Mouse (Mus musculus): ENCODE data around the gene Hoxc4. TPM values are rescaled to one million over a fixed set of nuclear protein-coding genes. Genes with fewer than 3 reads are reported as not detected.

The Hoxc4 gene
- 0.72 and 2.6 TPM in 2 replicates for polyA plus RNA-seq (2012; ENCODE audit: low replicate concordance)

DNA sequence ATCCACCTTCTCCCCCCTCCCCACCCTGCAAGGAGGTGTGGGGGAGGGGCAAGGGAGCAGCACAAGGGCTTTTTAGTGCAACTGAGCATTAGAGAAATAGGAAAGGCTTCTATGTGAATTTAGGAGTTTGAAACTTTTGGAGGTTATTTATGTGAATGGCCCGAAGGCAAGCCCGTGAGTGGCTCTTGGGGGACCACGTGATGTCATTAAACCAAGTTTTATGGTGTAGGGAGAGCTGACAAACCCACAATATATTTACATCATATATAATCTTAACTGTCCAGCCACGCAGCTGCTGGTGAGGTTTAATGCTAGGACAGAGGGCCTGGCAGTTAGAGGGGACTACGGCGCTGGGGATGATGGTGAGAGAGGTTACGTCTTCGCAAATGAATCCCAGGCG is at the start of gene Hoxc4:
Gene Hoxc4, plus strand, starts transcription at position 299 of the 400 bp plus-strand sequence.

DNA sequence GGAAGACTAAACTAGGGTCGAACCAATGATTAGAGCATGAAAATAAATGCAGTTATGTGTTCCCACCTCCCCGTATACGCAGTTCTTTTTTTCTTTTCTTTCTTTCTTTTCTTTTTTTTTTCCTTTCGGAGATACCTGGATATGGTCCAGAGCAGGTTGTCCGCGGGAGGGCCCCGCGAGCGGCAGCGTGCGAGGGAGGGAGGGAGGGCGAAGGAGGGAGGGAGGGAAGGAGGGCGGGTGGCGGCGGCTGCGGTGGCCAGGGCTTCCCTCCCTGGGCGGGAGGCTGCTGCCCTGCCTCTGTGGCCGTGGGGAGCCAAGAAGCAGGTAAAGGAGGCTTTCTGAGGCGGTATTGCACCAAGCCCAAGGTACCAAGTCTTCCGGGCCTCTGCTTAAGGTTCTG is 42.6 kb upstream of the Hoxc4 start, which contains the start of gene Hoxc9:
Gene Hoxc9, plus strand, starts transcription at position 269 of the 400 bp plus-strand sequence.

DNA sequence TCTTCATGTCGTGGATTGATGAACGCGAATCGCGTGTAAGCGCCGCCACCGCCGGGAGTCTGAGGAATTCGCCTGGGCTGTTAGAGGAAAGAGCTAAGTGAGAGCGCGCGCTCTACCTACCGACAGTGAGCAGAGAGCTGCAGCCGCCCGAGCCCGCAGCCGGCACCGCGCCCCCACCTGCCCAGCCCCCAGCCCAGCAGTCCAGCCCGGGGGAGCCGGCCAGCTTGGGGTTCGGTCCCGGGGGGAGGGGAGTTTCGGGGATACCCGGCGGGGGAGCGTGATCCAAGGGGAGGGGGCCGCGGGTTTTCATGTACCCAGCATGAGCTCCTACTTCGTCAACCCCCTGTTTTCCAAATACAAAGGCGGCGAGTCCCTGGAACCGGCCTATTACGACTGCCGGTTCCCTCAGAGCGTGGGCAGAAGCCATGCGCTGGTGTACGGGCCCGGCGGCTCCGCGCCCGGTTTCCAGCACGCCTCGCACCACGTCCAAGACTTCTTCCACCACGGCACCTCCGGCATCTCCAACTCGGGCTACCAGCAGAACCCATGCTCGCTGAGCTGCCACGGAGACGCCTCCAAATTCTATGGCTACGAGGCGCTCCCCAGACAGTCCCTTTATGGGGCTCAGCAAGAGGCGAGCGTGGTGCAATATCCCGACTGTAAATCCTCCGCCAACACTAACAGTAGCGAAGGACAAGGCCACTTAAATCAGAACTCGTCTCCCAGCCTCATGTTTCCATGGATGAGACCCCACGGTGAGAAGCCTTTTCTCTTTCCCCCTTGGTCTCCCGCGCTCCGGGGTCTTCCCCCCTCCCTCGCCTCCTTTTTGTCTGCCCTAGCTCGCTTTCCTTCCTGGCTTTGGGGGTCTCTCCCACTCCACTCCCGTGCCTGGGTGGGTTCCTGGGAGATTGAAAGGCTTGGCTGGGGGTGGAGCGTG is 28.0 kb upstream of the Hoxc4 start, which contains the start of gene Hoxc8:
Gene Hoxc8, plus strand, starts transcription at position 147 of the 937 bp plus-strand sequence.

DNA sequence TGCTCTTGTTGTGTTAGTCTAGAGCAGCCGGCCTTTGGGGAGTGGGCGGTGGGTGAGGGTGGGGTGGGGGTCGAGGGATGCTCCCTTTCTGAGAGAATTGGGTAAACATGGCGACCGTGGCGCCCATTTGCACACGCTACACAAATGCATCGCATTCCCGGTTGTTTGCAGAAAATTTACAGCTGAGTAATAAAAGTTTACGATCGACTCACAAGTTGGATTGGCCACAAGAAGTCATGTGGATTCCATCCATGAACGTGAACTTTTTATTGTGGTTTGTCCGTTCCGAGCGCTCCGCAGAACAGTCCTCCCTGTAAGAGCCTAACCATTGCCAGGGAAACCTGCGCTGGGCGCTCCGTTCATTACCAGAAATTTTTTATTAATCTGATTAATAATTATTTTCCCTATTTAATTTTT is 20.8 kb upstream of the Hoxc4 start, which contains the start of gene Hoxc6:
Gene Hoxc6, plus strand, starts transcription at position 319 of the 417 bp plus-strand sequence.

Other genes starting within 250 kb of the Hoxc4 start
- gene Hoxc13, start 97.8 kb upstream of the Hoxc4 start, polyA plus RNA-seq (2012; ENCODE audit: low replicate concordance): not detected in 2 replicates
- gene Hoxc12, start 82.2 kb upstream of the Hoxc4 start, polyA plus RNA-seq (2012; ENCODE audit: low replicate concordance): not detected in 2 replicates
- not detected in 2 replicates for gene Hoxc11, start 64.5 kb upstream of the Hoxc4 start, polyA plus RNA-seq (2012; ENCODE audit: low replicate concordance)
- not detected in 2 replicates for gene Hoxc10, start 52.1 kb upstream of the Hoxc4 start, polyA plus RNA-seq (2012; ENCODE audit: low replicate concordance)
- not detected in 2 replicates for gene Hoxc5, start 51.5 kb upstream of the Hoxc4 start, polyA plus RNA-seq (2012; ENCODE audit: low replicate concordance)
- gene Hoxc9, start 42.5 kb upstream of the Hoxc4 start, polyA plus RNA-seq (2012; ENCODE audit: low replicate concordance): 0.13 and 0.39 TPM in 2 replicates
- gene Hoxc8, start 28.3 kb upstream of the Hoxc4 start, polyA plus RNA-seq (2012; ENCODE audit: low replicate concordance): not detected in 2 replicates
- 0.22 and 0.58 TPM in 2 replicates for gene Hoxc6, start 20.7 kb upstream of the Hoxc4 start, polyA plus RNA-seq (2012; ENCODE audit: low replicate concordance)
- 5.7 and 7.2 TPM in 2 replicates for gene Smug1, start 148.2 kb downstream of the Hoxc4 start, polyA plus RNA-seq (2012; ENCODE audit: low replicate concordance)
- gene Cbx5, start 220.9 kb downstream of the Hoxc4 start, polyA plus RNA-seq (2012; ENCODE audit: low replicate concordance): 1.2 and 3.2 TPM in 2 replicates
- 40.2 and 80.3 TPM in 2 replicates for gene Hnrnpa1, start 221.5 kb downstream of the Hoxc4 start, polyA plus RNA-seq (2012; ENCODE audit: low replicate concordance)
- 24.0 and 33.2 TPM in 2 replicates for gene Nfe2, start 239.5 kb downstream of the Hoxc4 start, polyA plus RNA-seq (2012; ENCODE audit: low replicate concordance)

Measured in hematopoietic multipotent progenitor cell, adult 10-12 weeks (in vitro differentiated cells).